Mouse (Mus musculus) heart, adult 2 months (tissue): ENCODE measurements around the gene Ccdc154. TPM values are rescaled to one million over a fixed set of nuclear protein-coding genes. Genes with fewer than 3 reads are reported as not detected.

Experiments
- DNase-seq, 2 experiments: peaks; one replicate each; pipeline ENCODE4 v3.0.0; 2021
- H3K27ac ChIP-seq: fragments of 200-600 bp; 2 replicates; pipeline ENCODE4 v1.8.1; 2022
- H3K27me3 ChIP-seq: fragments of 200-500 bp; 2 replicates; pipeline ENCODE4 v1.6.1; 2012; ENCODE audit warnings: mild to moderate bottlenecking, low read length, inconsistent platforms, mixed read lengths; ENCODE audit not compliant: control insufficient read depth, insufficient read depth
- H3K36me3 ChIP-seq: fragments of 200-500 bp; 2 replicates; pipeline ENCODE4 v1.6.1; 2012; ENCODE audit warnings: low read length, inconsistent platforms; ENCODE audit not compliant: control insufficient read depth, insufficient read depth
- H3K4me1 ChIP-seq: fragments of 200-500 bp; 2 replicates; pipeline ENCODE4 v1.6.1; 2011; ENCODE audit warnings: low read length; ENCODE audit not compliant: control insufficient read depth, insufficient read depth
- H3K4me3 ChIP-seq: fragments of 200-600 bp; 2 replicates; pipeline ENCODE4 v1.8.1; 2022
- H3K79me2 ChIP-seq: fragments of 200-500 bp; replicated peaks from 2 replicates; pipeline ENCODE4 v1.6.1; 2012; ENCODE audit warnings: mild to moderate bottlenecking, inconsistent platforms, low read length, moderate library complexity, mixed read lengths; ENCODE audit not compliant: control insufficient read depth, insufficient read depth
- H3K9ac ChIP-seq: fragments of 200-500 bp; 2 replicates; pipeline ENCODE4 v1.6.1; 2012; ENCODE audit warnings: low read depth, mild to moderate bottlenecking, control low read depth, inconsistent platforms, low read length, mixed read lengths
- CTCF ChIP-seq: fragments of 200-600 bp; IDR thresholded peaks from 2 replicates; pipeline ENCODE4 v1.8.1; 2022; ENCODE audit warnings: antibody characterized with exemption, mild to moderate bottlenecking, moderate library complexity
- EP300 ChIP-seq: fragments of 200-500 bp; IDR thresholded peaks from 2 replicates; pipeline ENCODE4 v1.6.1; 2011; ENCODE audit warnings: low read depth, low read length, control low read depth; ENCODE audit not compliant: insufficient read depth
- POLR2A ChIP-seq: fragments of 200-500 bp; IDR thresholded peaks from 2 replicates; pipeline ENCODE4 v1.6.1; 2011; ENCODE audit warnings: mild to moderate bottlenecking, low read depth, low read length, control low read depth; ENCODE audit not compliant: insufficient read depth
- WGBS: fragments of 180-500 bp; shearing (Covaris S2); methylation state at CpG from one replicate; pipeline ENCODE4 v1.1.7; 2018; 5-methylcytosine and 5-hydroxymethylcytosine counted together
- intact Hi-C: fragments of 180-260 bp; cut with DNase I; formaldehyde crosslinking; loops from one replicate; pipeline ENCODE4 v1.15.1; 2025
- polyA plus RNA-seq: library from polyadenylated mRNA; depleted of rRNA; stranded (reverse); fragments of >200 nt; gene quantifications from 2 replicates; pipeline ENCODE4 v1.2.3, GENCODE M21; 2012
- total RNA-seq, 2 experiments: library from RNA; stranded (reverse); gene quantifications; 2 replicates each; pipeline ENCODE4 v1.2.3; 2021

Gene Ccdc154
- total and polyA plus RNA-seq, 3 experiments: 0.06 TPM; not detected in 2

GRCm38 (mm10) chr17:25135622-25136021 is 26.6 kb upstream of the Ccdc154 start:
- no peaks in the 10 kb centered on the region; the same call in 1 of the 2 replicates for H3K36me3 ChIP-seq
- H3K4me3 ChIP-seq: no peak overlapping the region
- 84% methylated on average over 6 of the region's 6 CpGs for WGBS
- no peaks in the 10 kb centered on the region for H3K27me3 ChIP-seq
- H3K9ac ChIP-seq: no peak overlapping the region
- intact Hi-C loops: no loop called here
- H3K27ac ChIP-seq: no peak overlapping the region
- peaks cover 4% of the 10 kb centered on the region for H3K4me1 ChIP-seq
- peaks cover 8% of the 10 kb centered on the region for H3K79me2 ChIP-seq
- TF ChIP-seq CTCF (no peak), EP300 (no peak), POLR2A (no peak)
- no peak for DNase-seq

- no peaks in the 10 kb centered on the region; the same call in 1 of the 2 replicates for H3K36me3 ChIP-seq
- WGBS: 96% methylated on average over 1 of the region's 1 CpGs
- H3K9ac ChIP-seq: no peak overlapping the region
- peaks cover 12% of the 10 kb centered on the region for H3K79me2 ChIP-seq
- no peak for DNase-seq
- TF ChIP-seq POLR2A (no peak), CTCF (no peak), EP300 (no peak)
- no peak overlapping the region for H3K27ac ChIP-seq
- H3K27me3 ChIP-seq: no peaks in the 10 kb centered on the region
- H3K4me1 ChIP-seq: peaks cover 3% of the 10 kb centered on the region
- intact Hi-C loops: no loop called here
- no peak overlapping the region for H3K4me3 ChIP-seq
Observed at GRCm38 (mm10) chr17:25138803-25139202, 23.5 kb upstream of the Ccdc154 start.

DNA sequence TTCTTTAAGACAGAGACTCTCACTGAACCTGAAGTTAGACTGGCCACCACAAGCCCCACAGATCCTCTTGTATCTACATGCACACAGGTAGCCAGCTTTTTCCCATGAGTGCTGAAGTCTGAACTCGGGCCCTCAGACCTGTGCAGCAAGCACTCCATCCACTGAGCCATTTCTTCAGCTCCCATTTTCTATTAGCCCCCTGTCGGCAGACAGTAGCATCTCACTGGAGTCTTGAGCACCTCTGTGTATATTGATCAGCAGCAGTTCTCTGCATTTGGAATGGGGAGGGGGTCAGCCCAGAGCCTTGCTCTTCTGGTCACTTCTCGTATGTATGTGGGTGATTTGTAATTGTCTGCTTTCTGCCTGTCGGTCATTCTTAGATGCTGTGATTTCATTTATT is 22.3 kb upstream of the Ccdc154 start:
- DNase-seq: no peak
- H3K36me3 ChIP-seq: no peaks in the 10 kb centered on the region; the same call in 1 of the 2 replicates
- H3K9ac ChIP-seq: no peak overlapping the region
- 75% methylated on average over 4 of the region's 4 CpGs for WGBS
- no peak overlapping the region for H3K27ac ChIP-seq
- intact Hi-C loops: no loop called here
- H3K4me1 ChIP-seq: no peaks in the 10 kb centered on the region
- no peaks in the 10 kb centered on the region for H3K27me3 ChIP-seq
- TF ChIP-seq POLR2A (no peak), CTCF (peak; percentile 52)
- no peak overlapping the region for H3K4me3 ChIP-seq
- peaks cover 9% of the 10 kb centered on the region; the same call in 1 of the 2 replicates for H3K79me2 ChIP-seq

- DNase-seq: no peak
Observed at GRCm38 (mm10) chr17:25163387-25163786, 1.1 kb downstream of the Ccdc154 start.

DNA sequence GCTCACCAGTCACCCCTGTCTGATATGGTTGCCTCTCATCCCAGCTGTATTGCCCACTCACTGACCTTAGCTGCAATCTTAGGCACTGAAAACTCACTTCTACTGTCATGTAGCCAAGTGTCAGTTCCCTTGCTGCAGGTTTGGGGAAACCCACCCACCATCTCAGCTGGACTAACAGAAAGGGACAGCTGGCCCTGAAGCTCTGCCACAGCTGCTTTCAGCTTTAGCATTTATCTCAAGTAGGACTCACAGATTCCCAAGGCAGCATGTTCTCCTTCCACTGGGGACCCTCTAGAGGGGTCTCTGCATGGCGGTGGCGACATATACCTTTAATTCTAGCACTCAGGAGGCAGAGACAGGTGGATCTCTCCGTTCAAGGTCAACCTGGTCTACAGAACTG is 2.5 kb downstream of the Ccdc154 start:
- Histone ChIP-seq H3K9ac (no peak overlapping the region), H3K36me3 (no peaks in the 10 kb centered on the region), H3K4me3 (no peak overlapping the region), H3K27ac (no peak overlapping the region), H3K27me3 (no peaks in the 10 kb centered on the region), H3K4me1 (no peaks in the 10 kb centered on the region), H3K79me2 (no peaks in the 10 kb centered on the region)
- no peak for DNase-seq
- intact Hi-C loops: no loop called here
- TF ChIP-seq POLR2A (no peak), CTCF (no peak), EP300 (no peak)
- WGBS: 87% methylated on average over 3 of the region's 3 CpGs

More at GRCm38 (mm10) chr17:25163387-25163786, 1.1 kb downstream of the Ccdc154 start:
- 69% methylated on average over 7 of the region's 7 CpGs for WGBS
- H3K79me2 ChIP-seq: no peaks in the 10 kb centered on the region
- no peak for TF ChIP-seq EP300
- TF ChIP-seq CTCF: no peak
- TF ChIP-seq POLR2A: no peak
- no peaks in the 10 kb centered on the region for H3K36me3 ChIP-seq
- H3K4me3 ChIP-seq: no peak overlapping the region
- no peak overlapping the region for H3K27ac ChIP-seq
- intact Hi-C loops: no loop called here
- H3K4me1 ChIP-seq: no peaks in the 10 kb centered on the region
- no peak overlapping the region for H3K9ac ChIP-seq
- no peaks in the 10 kb centered on the region for H3K27me3 ChIP-seq

DNA sequence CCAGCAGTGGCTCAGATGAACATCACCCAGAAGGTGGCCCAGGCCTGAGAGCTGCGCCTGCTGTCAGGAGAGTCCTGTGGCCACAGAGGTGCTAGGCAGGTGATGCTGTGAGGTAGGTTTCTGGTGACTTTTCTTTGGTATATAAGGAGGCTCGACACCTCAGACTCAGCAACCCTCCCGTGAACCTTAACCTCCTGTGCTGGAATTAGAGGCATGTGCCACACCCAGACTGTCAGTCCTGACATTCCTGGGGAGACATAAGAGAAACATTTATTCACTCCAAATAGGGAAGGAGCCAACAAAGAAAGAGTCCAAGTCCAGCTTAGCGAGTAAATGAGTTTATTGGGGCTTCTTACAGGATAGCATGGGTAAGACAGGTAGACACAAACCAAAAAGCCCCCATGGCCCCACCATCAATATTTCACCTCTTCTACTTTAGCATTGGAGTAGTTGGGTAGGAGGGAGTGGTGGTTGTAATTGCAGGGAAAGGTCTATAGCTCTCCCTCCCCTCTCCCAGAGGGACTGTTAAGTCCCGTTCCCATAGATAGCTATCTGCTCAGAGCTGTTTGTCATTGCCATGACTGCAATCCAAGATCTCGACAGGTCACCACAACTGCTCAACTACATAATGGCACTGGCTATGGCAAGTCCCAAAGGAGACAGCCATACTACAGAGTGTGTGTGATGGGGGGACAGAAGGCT is 3.9 kb downstream of the Ccdc154 start:
- Histone ChIP-seq H3K4me1 (no peaks in the 10 kb centered on the region), H3K27ac (no peak overlapping the region), H3K79me2 (no peaks in the 10 kb centered on the region), H3K4me3 (no peak overlapping the region), H3K9ac (no peak overlapping the region), H3K36me3 (no peaks in the 10 kb centered on the region), H3K27me3 (no peaks in the 10 kb centered on the region)
- TF ChIP-seq POLR2A: no peak
- DNase-seq: no peak
- WGBS: 51% methylated on average over 6 of the region's 6 CpGs
- intact Hi-C loops: no loop called here
